Mouse (Mus musculus): ENCODE measurements around the gene Ly86. TPM values are rescaled to one million over a fixed set of nuclear protein-coding genes. Genes with fewer than 3 reads are reported as not detected.

Gene Ly86
- total RNA-seq, 2 experiments from 2014 or later, result 9.0 to 9.1 TPM

GRCm38 (mm10) chr13:37425406-37425805 lies 80.4 kb downstream of the Ly86 start:
- intact Hi-C loops (cut with DNase I), result no loop called here
- no peak for DNase-seq (ENCODE audit: low spot score in 2 of 2)

- intact Hi-C loops (cut with DNase I), result no loop called here
- DNase-seq (ENCODE audit: low spot score in 2 of 2), result no peak
These were observed 81.7 kb downstream of the Ly86 start for GRCm38 (mm10) chr13:37426578-37427336.

GRCm38 (mm10) chr13:37428496-37428895 lies 83.5 kb downstream of the Ly86 start:
- intact Hi-C loops (cut with DNase I), result no loop called here
- no peak for DNase-seq (ENCODE audit: low spot score in 2 of 2)

- intact Hi-C loops (cut with DNase I), result loop anchor here (10.0 kb wide), 1 partner anchor 605 kb away; the partner anchor contains the start of genes Cage1 and Riok1
- no peak for DNase-seq (ENCODE audit: low spot score in 2 of 2)
These were observed 84.8 kb downstream of the Ly86 start for GRCm38 (mm10) chr13:37429661-37430271.

GRCm38 (mm10) chr13:37431707-37432106 lies 86.7 kb downstream of the Ly86 start:
- intact Hi-C loops (cut with DNase I), result loop anchor here (10.0 kb wide), 1 partner anchor 603 kb away; the partner anchor contains the start of genes Cage1 and Riok1
- no peak for DNase-seq (ENCODE audit: low spot score in 2 of 2)

GRCm38 (mm10) chr13:37432653-37433052 lies 87.6 kb downstream of the Ly86 start:
- DNase-seq (ENCODE audit: low spot score in 2 of 2), result no peak
- intact Hi-C loops (cut with DNase I), result loop anchor here (10.0 kb wide), 1 partner anchor 602 kb away; the partner anchor contains the start of genes Cage1 and Riok1

DNA sequence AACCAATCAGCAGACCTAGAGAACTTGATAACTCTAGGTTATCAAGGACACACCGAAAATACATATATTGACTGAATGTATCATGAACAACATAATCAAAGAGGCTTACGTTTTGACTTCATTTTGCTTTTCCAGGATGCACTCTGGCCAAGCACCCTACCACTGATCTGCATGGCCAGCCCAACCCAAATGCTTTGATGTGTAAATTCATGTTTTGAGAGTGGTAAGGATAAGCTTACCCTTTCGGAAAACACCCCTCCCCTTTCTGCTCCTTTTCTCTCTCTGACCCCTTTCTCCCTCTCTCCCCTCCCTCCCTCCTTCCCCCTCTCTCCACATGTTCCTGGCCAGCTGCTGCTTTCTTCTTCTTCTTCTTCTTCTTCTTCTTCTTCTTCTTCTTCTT lies 88.1 kb downstream of the Ly86 start:
- intact Hi-C loops (cut with DNase I), result loop anchor here (10.0 kb wide), 1 partner anchor 602 kb away; the partner anchor contains the start of genes Cage1 and Riok1
- DNase-seq (ENCODE audit: low spot score in 2 of 2), result no peak

GRCm38 (mm10) chr13:37433730-37434129 lies 88.7 kb downstream of the Ly86 start:
- intact Hi-C loops (cut with DNase I), result loop anchor here (10.0 kb wide), 1 partner anchor 601 kb away; the partner anchor contains the start of genes Cage1 and Riok1

GRCm38 (mm10) chr13:37434137-37434772 lies 89.2 kb downstream of the Ly86 start:
- intact Hi-C loops (cut with DNase I), result loop anchor here (10.0 kb wide), 1 partner anchor 601 kb away; the partner anchor contains the start of genes Cage1 and Riok1
- peak; percentile 32 to 56 for DNase-seq (ENCODE audit: low spot score in 2 of 2)

More at GRCm38 (mm10) chr13:37433730-37434129, 88.7 kb downstream of the Ly86 start:
- DNase-seq (ENCODE audit: low spot score in 2 of 2), result no peak

DNA sequence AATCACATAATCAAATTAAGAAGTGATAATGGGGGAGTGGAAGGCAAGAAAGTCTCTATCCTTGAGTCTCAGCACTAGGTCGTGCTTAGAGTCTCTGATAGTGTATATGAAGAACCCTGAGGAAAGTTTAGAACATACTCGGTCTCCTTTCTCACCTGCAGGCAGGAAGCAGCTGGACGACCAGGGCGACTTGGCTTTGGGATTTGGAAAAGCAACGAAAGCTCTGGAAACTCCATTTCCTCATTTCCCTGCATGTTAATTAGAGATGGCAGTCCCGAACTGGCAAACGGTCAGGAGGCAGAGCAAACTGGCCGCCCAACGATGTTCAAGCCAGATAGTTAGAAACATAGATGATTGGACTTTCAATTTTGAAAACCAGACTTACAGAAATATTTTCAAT lies 89.8 kb downstream of the Ly86 start:
- DNase-seq (ENCODE audit: low spot score in 2 of 2), result no peak
- intact Hi-C loops (cut with DNase I), result loop anchor here (10.0 kb wide), 1 partner anchor 600 kb away; the partner anchor contains the start of genes Cage1 and Riok1

- no peak for DNase-seq (ENCODE audit: low spot score in 2 of 2)
- intact Hi-C loops (cut with DNase I), result loop anchor here (10.0 kb wide), 1 partner anchor 598 kb away; the partner anchor contains the start of genes Cage1 and Riok1
These were observed 91.4 kb downstream of the Ly86 start for GRCm38 (mm10) chr13:37436267-37437013.

DNA sequence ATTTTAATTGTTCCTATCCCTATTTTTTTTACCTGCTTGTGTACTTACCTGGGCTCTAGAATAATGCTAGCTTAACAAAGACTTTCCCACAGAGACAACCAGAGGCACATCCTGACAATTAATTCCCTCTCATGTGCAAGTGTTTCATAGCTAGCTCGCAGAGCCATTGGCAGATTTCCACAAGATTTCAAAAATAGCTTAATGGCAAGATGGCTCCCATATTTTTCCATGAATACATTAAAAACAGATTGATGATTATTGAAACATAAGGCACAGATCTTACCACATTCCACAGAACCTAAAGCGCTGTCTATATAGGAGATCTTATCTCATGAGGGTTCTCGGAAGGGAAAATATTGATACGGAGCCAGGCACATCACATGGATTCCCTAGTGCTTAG lies 93.8 kb downstream of the Ly86 start:
- intact Hi-C loops (cut with DNase I), result loop anchor here (10.0 kb wide), 1 partner anchor 596 kb away; the partner anchor contains the start of genes Cage1 and Riok1
- DNase-seq (ENCODE audit: low spot score in 2 of 2), result no peak

DNA sequence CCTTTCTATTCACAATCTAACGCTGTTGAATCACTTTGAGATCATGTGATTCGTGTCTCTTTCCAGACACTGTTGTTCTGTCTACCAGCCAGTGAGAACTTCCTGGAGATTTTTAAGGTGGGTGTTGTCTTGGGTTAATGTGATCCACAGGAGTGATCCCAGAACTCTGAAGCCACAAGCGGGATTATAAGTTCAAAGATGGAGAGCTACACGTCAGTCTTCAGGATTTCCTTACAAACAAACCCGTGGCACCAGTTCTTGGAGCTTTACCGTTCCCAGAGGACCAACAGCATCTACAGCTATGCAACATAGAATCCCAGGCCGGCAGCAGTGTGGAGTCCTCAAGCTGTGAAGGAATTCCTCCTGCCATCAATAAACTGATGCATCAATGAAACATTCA lies 94.5 kb downstream of the Ly86 start:
- no peak for DNase-seq (ENCODE audit: low spot score in 2 of 2)
- intact Hi-C loops (cut with DNase I), result loop anchor here (10.0 kb wide), 1 partner anchor 595 kb away; the partner anchor contains the start of genes Cage1 and Riok1

DNA sequence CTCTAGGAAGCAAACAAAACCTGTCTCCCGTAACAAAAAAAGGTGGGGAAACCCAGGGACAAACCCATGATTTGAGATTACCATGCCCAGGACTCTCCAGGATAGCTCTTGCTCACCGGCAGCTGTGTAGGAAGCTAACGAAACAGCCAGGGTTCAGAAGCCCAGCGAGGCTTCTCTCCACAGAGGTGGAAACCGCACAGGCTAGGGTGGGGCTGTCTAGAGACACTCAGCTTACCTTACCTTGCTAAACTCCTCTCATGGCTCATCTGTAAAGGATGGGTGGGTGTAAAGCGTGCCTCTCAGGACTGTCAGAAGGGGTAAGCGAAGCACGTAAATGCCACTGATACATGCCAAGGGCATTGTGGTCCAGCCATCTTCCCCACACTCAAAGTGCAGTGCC lies 94.9 kb downstream of the Ly86 start:
- DNase-seq (ENCODE audit: low spot score in 2 of 2), result no peak
- intact Hi-C loops (cut with DNase I), result loop anchor here (10.0 kb wide), 1 partner anchor 595 kb away; the partner anchor contains the start of genes Cage1 and Riok1

DNA sequence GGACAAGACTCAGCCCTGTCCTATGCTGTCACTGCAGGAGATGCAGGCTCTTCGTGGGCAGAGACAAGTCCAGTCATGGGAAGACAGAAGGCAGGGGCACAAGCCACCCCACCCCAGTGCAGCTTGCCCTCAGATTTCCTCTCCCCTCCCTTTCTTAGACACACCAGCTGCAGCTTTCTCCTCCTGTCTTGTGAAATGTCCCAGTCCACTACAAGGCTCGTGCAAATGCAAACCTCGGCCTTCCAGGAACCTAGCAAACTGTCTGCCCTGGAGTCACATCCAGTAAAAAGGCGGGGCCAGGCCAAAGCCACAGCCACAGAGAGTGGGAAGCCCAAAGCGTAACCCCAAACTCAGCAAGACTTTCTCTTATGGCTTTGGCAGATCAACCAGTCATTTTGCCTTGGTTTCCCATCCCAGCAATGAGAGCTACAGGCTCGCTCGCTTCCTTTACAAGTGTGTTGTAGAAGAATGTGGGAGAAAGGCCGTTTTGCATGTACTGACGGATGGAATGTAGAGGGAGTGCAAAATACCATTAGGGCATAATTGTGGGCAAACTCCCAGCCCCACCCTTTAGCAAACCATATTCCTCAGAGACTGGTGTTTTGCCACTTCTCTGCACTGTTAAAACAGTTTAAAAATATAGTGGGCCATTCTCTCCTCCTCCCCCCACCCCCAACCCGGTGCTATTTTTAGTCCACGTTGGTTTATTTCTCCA lies 95.7 kb downstream of the Ly86 start:
- no peak for DNase-seq (ENCODE audit: low spot score in 2 of 2)
- intact Hi-C loops (cut with DNase I), result no loop called here

DNA sequence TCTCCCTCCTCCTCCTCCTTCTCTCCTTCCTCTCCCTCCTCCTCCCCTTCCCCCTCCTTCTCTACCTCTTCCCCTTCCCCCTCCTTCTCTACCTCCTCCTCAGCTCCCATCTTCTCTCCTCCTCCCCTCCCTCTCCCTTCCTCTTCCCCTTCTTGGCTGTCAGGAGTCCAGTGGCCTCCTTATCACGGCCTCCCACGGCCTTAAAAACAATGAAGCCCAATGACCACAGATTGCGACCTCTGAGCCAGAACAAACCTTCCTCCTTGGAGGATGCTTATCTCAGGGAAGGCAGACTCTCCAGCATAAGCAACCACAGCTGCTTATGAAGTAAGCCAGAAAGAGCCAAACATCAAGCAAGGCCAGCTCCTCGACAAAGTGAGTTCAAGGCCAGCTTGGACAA lies 97.0 kb downstream of the Ly86 start:
- intact Hi-C loops (cut with DNase I), result no loop called here

DNA sequence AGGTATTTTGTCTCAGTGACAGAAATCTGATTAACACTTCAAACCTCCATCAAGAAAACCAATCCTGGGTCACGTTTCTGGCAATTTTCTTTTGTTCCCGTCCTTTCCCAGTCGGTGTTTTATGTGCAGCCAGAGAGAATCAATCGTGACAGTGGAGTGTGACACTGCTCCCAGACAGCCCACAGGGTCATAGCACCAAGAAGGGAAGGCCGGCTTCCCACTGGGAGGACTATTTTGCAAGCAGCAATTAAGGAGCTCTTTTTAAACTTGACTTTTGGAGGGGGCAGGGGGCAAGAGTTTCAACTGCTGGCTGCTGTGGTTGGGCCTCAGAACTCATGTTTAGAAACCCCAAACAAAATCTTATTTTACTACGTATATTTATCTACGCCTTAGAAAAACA lies 97.5 kb downstream of the Ly86 start:
- DNase-seq (ENCODE audit: low spot score in 2 of 2), result no peak
- intact Hi-C loops (cut with DNase I), result no loop called here

More for the DNA sequence above, 97.0 kb downstream of the Ly86 start:
- DNase-seq (ENCODE audit: low spot score in 2 of 2), result no peak

- no peak for DNase-seq (ENCODE audit: low spot score in 2 of 2)
- intact Hi-C loops (cut with DNase I), result no loop called here
These were observed 101.8 kb downstream of the Ly86 start for GRCm38 (mm10) chr13:37446699-37447258.
